ENCODE assay signal across 15 mouse cellular contexts in the genomic region with DNA sequence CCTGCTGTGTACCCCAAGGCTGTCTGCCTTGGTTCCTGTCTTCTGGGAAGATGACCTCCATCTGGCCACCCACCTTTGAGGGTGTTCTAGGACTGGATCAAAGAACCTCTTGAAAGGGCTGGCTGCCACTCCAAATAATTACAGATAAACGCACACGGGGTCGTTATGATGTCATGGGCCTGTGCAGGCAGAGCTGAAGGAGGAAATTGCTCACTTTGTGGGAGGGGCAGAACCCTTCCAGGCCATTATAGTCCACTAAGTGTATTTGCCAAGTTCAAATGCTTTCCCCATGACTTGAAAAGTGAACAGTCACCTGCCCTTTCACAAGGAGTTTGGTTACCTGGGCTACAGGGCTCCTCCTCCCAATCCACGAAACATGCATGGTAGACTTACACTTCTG.
DNase-seq lines count a peak whose midpoint lies in the region; ATAC-seq and TF ChIP-seq lines count a peak whose summit lies in the region.
"Had no signal": no experiment of that assay in that cellular context is flagged by ENCODE, and none has a peak within 500 bp of the region (broad histone marks: within the 10 kb centered on the region; RNA-seq: fewer than 3 reads in every experiment).

No protein-coding gene starts in this region.

- no peak overlapping the region for H3K4me3 ChIP-seq in intestine, embryonic 16.5 days (ENCODE audit: low read length)
- no peak overlapping the region for H3K4me3 ChIP-seq in stomach, postnatal 0 days (ENCODE audit: low read depth, low read length)
- H3K4me3 ChIP-seq in kidney, embryonic 16.5 days (ENCODE audit: low read length) = no peak overlapping the region
- H3K4me3 ChIP-seq: kidney, embryonic 15.5 days; layer of hippocampus, adult 2 months had no signal

- TF ChIP-seq EP300 in stomach, postnatal 0 days (optimal IDR thresholded peaks at IDR 0.05) = no peak

- no peak overlapping the region for H3K4me2 ChIP-seq in intestine, embryonic 16.5 days (ENCODE audit: low read depth, low read length)
- no peak overlapping the region for H3K4me2 ChIP-seq in stomach, postnatal 0 days (replicated peaks; ENCODE audit: low read depth)
- H3K4me2 ChIP-seq in kidney, embryonic 16.5 days (replicated peaks; ENCODE audit: low read depth, low read length) = no peak overlapping the region
- H3K4me2 ChIP-seq: kidney, embryonic 15.5 days had no signal

- no peak for TF ChIP-seq CTCF in stomach, postnatal 0 days (IDR thresholded peaks at IDR 0.05; ENCODE audit: low read depth)

- WGBS in intestine, embryonic 16.5 days = 38% methylated on average over 4 of the region's 4 CpGs
- WGBS in stomach, postnatal 0 days = 26% methylated on average over 4 of the region's 4 CpGs
- 42% methylated on average over 4 of the region's 4 CpGs for WGBS in kidney, embryonic 16.5 days

- peak; percentile 31 to 62 for DNase-seq in urinary bladder, adult 18-20 months (ENCODE audit: low spot score in 2 of 2)
- DNase-seq in urinary bladder, postnatal 10 days (ENCODE audit: low spot score) = no peak
- DNase-seq in lung, postnatal 25 days (ENCODE audit: low spot score) = peak; percentile 86
- peak; percentile 77 for DNase-seq in stomach, postnatal 0 days (ENCODE audit: low spot score)
- DNase-seq in adrenal gland, adult 8-10 months = no peak
- no peak for DNase-seq in spleen, postnatal 10 days (ENCODE audit: low spot score in 2 of 2)
- DNase-seq: heart, adult 18-20 months; heart, postnatal 10 days; thymus, postnatal 36 days had no signal

- no peaks in the 10 kb centered on the region for H3K4me1 ChIP-seq in intestine, embryonic 16.5 days (ENCODE audit: control insufficient read depth, insufficient read depth, low read length)
- no peaks in the 10 kb centered on the region for H3K4me1 ChIP-seq in stomach, postnatal 0 days (replicated peaks; ENCODE audit: control insufficient read depth, insufficient read depth)
- H3K4me1 ChIP-seq in kidney, embryonic 16.5 days (ENCODE audit: insufficient read depth, low read length) = no peaks in the 10 kb centered on the region
- H3K4me1 ChIP-seq: kidney, embryonic 15.5 days had no signal

- H3K27ac ChIP-seq in intestine, embryonic 16.5 days (ENCODE audit: low read length) = no peak overlapping the region
- peak overlapping the region; percentile 13; the same call in 1 of the 2 replicates for H3K27ac ChIP-seq in stomach, postnatal 0 days (replicated peaks)
- H3K27ac ChIP-seq in kidney, embryonic 16.5 days (ENCODE audit: low read length) = no peak overlapping the region
- H3K27ac ChIP-seq: hindbrain, postnatal 0 days; kidney, embryonic 15.5 days; layer of hippocampus, adult 2 months had no signal

- no peaks in the 10 kb centered on the region for H3K9me3 ChIP-seq in intestine, embryonic 16.5 days (ENCODE audit: control insufficient read depth, low read length)
- no peaks in the 10 kb centered on the region for H3K9me3 ChIP-seq in stomach, postnatal 0 days (ENCODE audit: control insufficient read depth, low read length)
- H3K9me3 ChIP-seq in kidney, embryonic 16.5 days (ENCODE audit: low read length) = no peaks in the 10 kb centered on the region
- H3K9me3 ChIP-seq: G1E; kidney, embryonic 15.5 days had no signal

- no peaks in the 10 kb centered on the region for H3K36me3 ChIP-seq in intestine, embryonic 16.5 days (ENCODE audit: control insufficient read depth, insufficient read depth, low read length)
- H3K36me3 ChIP-seq in stomach, postnatal 0 days (ENCODE audit: control insufficient read depth, insufficient read depth, low read length) = no peaks in the 10 kb centered on the region
- H3K36me3 ChIP-seq in kidney, embryonic 16.5 days (ENCODE audit: insufficient read depth, low read length) = no peaks in the 10 kb centered on the region
- H3K36me3 ChIP-seq: G1E; kidney, embryonic 15.5 days had no signal

- H3K9ac ChIP-seq in intestine, embryonic 16.5 days (ENCODE audit: low read depth, low read length) = no peak overlapping the region
- no peak overlapping the region for H3K9ac ChIP-seq in stomach, postnatal 0 days (ENCODE audit: low read length)
- H3K9ac ChIP-seq in kidney, embryonic 16.5 days (replicated peaks; ENCODE audit: low read length) = no peak overlapping the region
- H3K9ac ChIP-seq: kidney, embryonic 15.5 days had no signal

- H3K27me3 ChIP-seq in intestine, embryonic 16.5 days (replicated peaks; ENCODE audit: control insufficient read depth, insufficient read depth, low read length) = no peaks in the 10 kb centered on the region
- H3K27me3 ChIP-seq in stomach, postnatal 0 days (ENCODE audit: control insufficient read depth, insufficient read depth, low read length) = no peaks in the 10 kb centered on the region
- no peaks in the 10 kb centered on the region for H3K27me3 ChIP-seq in kidney, embryonic 16.5 days (ENCODE audit: insufficient read depth, low read length)
- H3K27me3 ChIP-seq: kidney, embryonic 15.5 days had no signal

- ATAC-seq in intestine, embryonic 16.5 days = 0 out of 2 replicates have a peak, but pooled peaks have one; percentile 59
- ATAC-seq in stomach, postnatal 0 days (ENCODE audit: low FRiP score, low TSS enrichment) = peak; percentile 93
- ATAC-seq in kidney, embryonic 16.5 days (ENCODE audit: low FRiP score, low TSS enrichment) = no peak
- ATAC-seq: hindbrain, postnatal 0 days had no signal

Comparison
In these comparisons a context has a peak if more than half of its experiments do, and no peak if none do; other contexts are left out.
1. DNase-seq: peak in urinary bladder, adult 18-20 months (2 of 2), lung, postnatal 25 days (single experiment) and stomach, postnatal 0 days (single experiment); none in urinary bladder, postnatal 10 days (single experiment), adrenal gland, adult 8-10 months (single experiment) and spleen, postnatal 10 days (0 of 2).